Mouse (Mus musculus) gastrocnemius, postnatal 25 days (tissue): Measurements from ENCODE around the gene Polr2j. TPM values are rescaled to one million over a fixed set of nuclear protein-coding genes. Genes with fewer than 3 reads are reported as not detected.

Experiments
- DNase-seq: peaks from one replicate; pipeline ENCODE4 v3.0.0; 2022
- microRNA-seq, 2 experiments: library from miRNA; unstranded; fragments of <30 nt; microRNA quantifications; one replicate each; pipeline ENCODE4 v1.2.0; 2021; ENCODE audit warnings: borderline replicate concordance in 2 of 2
- total RNA-seq, 2 experiments: library from RNA; stranded (reverse); gene quantifications; 1 replicate in 1 of 2; 2 replicates in 1 of 2; pipeline ENCODE4 v1.2.3; 2021

Polr2j gene
- total RNA-seq, 2 experiments from 2014 or later, result 55.1 to 58.7 TPM

- no peak for DNase-seq
These were observed 50.9 kb downstream of the Polr2j start for GRCm38 (mm10) chr5:136167296-136167695.

GRCm38 (mm10) chr5:136168071-136168470 is 51.6 kb downstream of the Polr2j start:
- DNase-seq, result no peak

- DNase-seq, result no peak
These were observed 53.4 kb downstream of the Polr2j start for GRCm38 (mm10) chr5:136169626-136170511.

- peak; percentile 78 for DNase-seq
These were observed 54.3 kb downstream of the Polr2j start, which contains the start of gene Orai2 for GRCm38 (mm10) chr5:136170512-136171362. TSS of gene Orai2 (minus strand) at chr5:136170713.

- DNase-seq, result no peak
These were observed 55.2 kb downstream of the Polr2j start for GRCm38 (mm10) chr5:136171363-136172341.

Small RNAs within 50 kb of the gene (microRNA-seq; reads per million reads assigned to microRNA genes)
- 6.4 to 6.6 reads per million in 2 experiments for gene Mir7035

Other genes with a start within 250 kb of the Polr2j start
- gene Hspb1, start 228.7 kb upstream of the Polr2j start, total RNA-seq, result 100 to 1,000 TPM; 290 to 454 TPM
- 100 to 1,000 TPM; 282 to 288 TPM for gene Ywhag, start 182.0 kb upstream of the Polr2j start, total RNA-seq
- 1 to 10 TPM in 1 of 2 experiments, under 1 TPM in 1; 0.67 to 1.2 TPM for gene Ssc4d, start 142.1 kb upstream of the Polr2j start, total RNA-seq
- not detected for gene Zp3, start 136.5 kb upstream of the Polr2j start, total RNA-seq
- 1 to 10 TPM; 5.9 to 7.3 TPM for gene Dtx2, start 121.8 kb upstream of the Polr2j start, total RNA-seq
- gene Upk3b, start 78.1 kb upstream of the Polr2j start, total RNA-seq, result under 1 TPM in 1 of 2 experiments, not detected in 1; 0.11 TPM
- not detected for gene Upk3bl, start 62.1 kb upstream of the Polr2j start, total RNA-seq
- 10 to 100 TPM; 23.6 to 26.4 TPM for gene Rasa4, start 32.7 kb upstream of the Polr2j start, total RNA-seq
- 1 to 10 TPM; 3.2 to 3.8 TPM for gene Lrwd1, start 19.4 kb downstream of the Polr2j start, total RNA-seq
- gene Alkbh4, start 19.5 kb downstream of the Polr2j start, total RNA-seq, result 1 to 10 TPM; 3.9 to 4.4 TPM
- gene Orai2, start 54.1 kb downstream of the Polr2j start, total RNA-seq, result 1 to 10 TPM; 1.5 to 1.6 TPM
- gene Prkrip1, start 82.3 kb downstream of the Polr2j start, total RNA-seq, result 10 to 100 TPM; 19.5 to 21.6 TPM
- gene Sh2b2, start 129.9 kb downstream of the Polr2j start, total RNA-seq, result 1 to 10 TPM; 2.8 to 6.1 TPM